Mouse (Mus musculus) intestine, embryonic 16.5 days (tissue): ENCODE data around the gene Scnn1a. TPM values are rescaled to one million over a fixed set of nuclear protein-coding genes. Genes with fewer than 3 reads are reported as not detected.

Experiments used
- ATAC-seq: fragments of 200-750 bp; cut with Nextera tagmentation; 2 replicates; pipeline ENCODE4 v1.8.0; 2017; ENCODE audit warnings: moderate TSS enrichment, moderate library complexity
- H3K27ac ChIP-seq: fragments of 300-500 bp; sonication (generic); 2 replicates; pipeline ENCODE4 v1.5.1; 2014; ENCODE audit warnings: mild to moderate bottlenecking, low read length
- H3K27me3 ChIP-seq: fragments of 300-500 bp; sonication (generic); replicated peaks from 2 replicates; pipeline ENCODE4 v1.6.1; 2014; ENCODE audit warnings: low read length, control low read depth, mixed read lengths; ENCODE audit not compliant: control insufficient read depth, insufficient read depth
- H3K36me3 ChIP-seq: fragments of 300-500 bp; sonication (generic); 2 replicates; pipeline ENCODE4 v1.6.1; 2014; ENCODE audit warnings: low read length, control low read depth; ENCODE audit not compliant: control insufficient read depth, insufficient read depth
- H3K4me1 ChIP-seq: fragments of 300-500 bp; sonication (generic); 2 replicates; pipeline ENCODE4 v1.6.1; 2014; ENCODE audit warnings: low read length, control low read depth, mixed read lengths; ENCODE audit not compliant: control insufficient read depth, insufficient read depth
- H3K4me2 ChIP-seq: fragments of 300-500 bp; sonication (generic); 2 replicates; pipeline ENCODE4 v1.6.1; 2014; ENCODE audit warnings: low read depth, low read length, control low read depth
- H3K4me3 ChIP-seq: fragments of 300-500 bp; sonication (generic); 2 replicates; pipeline ENCODE4 v1.5.1; 2014; ENCODE audit warnings: mild to moderate bottlenecking, low read length
- H3K9ac ChIP-seq: fragments of 300-500 bp; sonication (generic); 2 replicates; pipeline ENCODE4 v1.6.1; 2014; ENCODE audit warnings: low read depth, low read length
- H3K9me3 ChIP-seq: fragments of 300-500 bp; sonication (generic); 2 replicates; pipeline ENCODE4 v1.6.1; 2016; ENCODE audit warnings: low read length, control low read depth; ENCODE audit not compliant: control insufficient read depth
- WGBS: fragments of 180-500 bp; shearing (Covaris S2); extraction: QIAGEN DNeasy Blood & Tissue Kit; methylation state at CpG from one replicate; pipeline ENCODE4 v1.1.7; 2014; 5-methylcytosine and 5-hydroxymethylcytosine counted together
- polyA plus RNA-seq: library from polyadenylated mRNA; unstranded; fragments of >200 nt; fragmentation: Nextera tagmentation; extraction: Ambion mirVana; gene quantifications from 2 replicates; pipeline ENCODE4 v1.2.1, GENCODE M21; 2015

Scnn1a gene
- polyA plus RNA-seq, 1 experiment from 2014 or later: 5.0 TPM

- Histone ChIP-seq H3K27me3 (peaks cover 12% of the 10 kb centered on the region; the same call in 1 of the 2 replicates), H3K4me3 (peak overlapping the region; percentile 18), H3K36me3 (no peaks in the 10 kb centered on the region), H3K9me3 (no peaks in the 10 kb centered on the region), H3K4me2 (peak overlapping the region; percentile 73), H3K27ac (peak overlapping the region; percentile 54), H3K9ac (no peak overlapping the region), H3K4me1 (peaks cover 39% of the 10 kb centered on the region)
- no peak for ATAC-seq
- WGBS: 31% methylated on average over 6 of the region's 6 CpGs
Observed at GRCm38 (mm10) chr6:125378621-125379020, 58.2 kb downstream of the Scnn1a start.

GRCm38 (mm10) chr6:125379781-125380180, 59.3 kb downstream of the Scnn1a start:
- Histone ChIP-seq H3K9me3 (no peaks in the 10 kb centered on the region), H3K27me3 (peaks cover 12% of the 10 kb centered on the region; the same call in 1 of the 2 replicates), H3K9ac (peak overlapping the region; percentile 65), H3K27ac (peak overlapping the region; percentile 70), H3K4me1 (peaks cover 39% of the 10 kb centered on the region), H3K36me3 (no peaks in the 10 kb centered on the region), H3K4me2 (peak overlapping the region; percentile 73), H3K4me3 (peak overlapping the region; percentile 52)
- peak; percentile 37 for ATAC-seq
- WGBS: 8% methylated on average over 9 of the region's 9 CpGs

GRCm38 (mm10) chr6:125380372-125381360, 60.2 kb downstream of the Scnn1a start, which contains the start of gene Plekhg6:
Gene Plekhg6 (minus strand): TSS chr6:125380793.
- H3K9me3 ChIP-seq: no peaks in the 10 kb centered on the region
- WGBS: 10% methylated on average over 39 of the region's 40 CpGs
- peak within 1 kb of the TSS; percentile 70 for H3K27ac ChIP-seq
- peaks cover 12% of the 10 kb centered on the region; the same call in 1 of the 2 replicates for H3K27me3 ChIP-seq
- peaks cover 39% of the 10 kb centered on the region for H3K4me1 ChIP-seq
- peak within 1 kb of the TSS; percentile 65 for H3K9ac ChIP-seq
- H3K36me3 ChIP-seq: no peaks in the 10 kb centered on the region
- peak; percentile 79 for ATAC-seq
- peak within 1 kb of the TSS; percentile 73 for H3K4me2 ChIP-seq
- H3K4me3 ChIP-seq: peak within 1 kb of the TSS; percentile 52

GRCm38 (mm10) chr6:125382024-125382423, 61.6 kb downstream of the Scnn1a start:
- no peak overlapping the region for H3K4me2 ChIP-seq
- no peak overlapping the region for H3K27ac ChIP-seq
- peaks cover 12% of the 10 kb centered on the region; the same call in 1 of the 2 replicates for H3K27me3 ChIP-seq
- no peak for ATAC-seq
- 61% methylated on average over 2 of the region's 2 CpGs for WGBS
- H3K4me1 ChIP-seq: peaks cover 46% of the 10 kb centered on the region
- H3K9ac ChIP-seq: no peak overlapping the region
- no peaks in the 10 kb centered on the region for H3K9me3 ChIP-seq
- no peaks in the 10 kb centered on the region for H3K36me3 ChIP-seq
- H3K4me3 ChIP-seq: no peak overlapping the region

GRCm38 (mm10) chr6:125385066-125385974, 64.9 kb downstream of the Scnn1a start:
- ATAC-seq: no peak
- H3K27ac ChIP-seq: no peak overlapping the region
- WGBS: 70% methylated on average over 11 of the region's 11 CpGs

GRCm38 (mm10) chr6:125386080-125386479, 65.6 kb downstream of the Scnn1a start:
- H3K27me3 ChIP-seq: no peaks in the 10 kb centered on the region; the same call in 1 of the 2 replicates
- H3K36me3 ChIP-seq: no peaks in the 10 kb centered on the region
- H3K27ac ChIP-seq: 0 out of 2 replicates have a peak overlapping the region, but pooled peaks have one; percentile 15
- 47% methylated on average over 6 of the region's 6 CpGs for WGBS
- no peak overlapping the region for H3K9ac ChIP-seq
- no peak overlapping the region for H3K4me2 ChIP-seq
- peaks cover 11% of the 10 kb centered on the region; the same call in 1 of the 2 replicates for H3K4me1 ChIP-seq
- peak; percentile 40; the same call in 1 of the 2 replicates for ATAC-seq
- no peaks in the 10 kb centered on the region for H3K9me3 ChIP-seq
- H3K4me3 ChIP-seq: no peak overlapping the region

More at GRCm38 (mm10) chr6:125385066-125385974, 64.9 kb downstream of the Scnn1a start:
- H3K9ac ChIP-seq: no peak overlapping the region
- H3K36me3 ChIP-seq: no peaks in the 10 kb centered on the region
- peaks cover 18% of the 10 kb centered on the region for H3K4me1 ChIP-seq
- no peak overlapping the region for H3K4me2 ChIP-seq
- no peak overlapping the region for H3K4me3 ChIP-seq
- no peaks in the 10 kb centered on the region for H3K9me3 ChIP-seq
- peaks cover 7% of the 10 kb centered on the region; the same call in 1 of the 2 replicates for H3K27me3 ChIP-seq

GRCm38 (mm10) chr6:125389853-125390252, 69.4 kb downstream of the Scnn1a start:
- Histone ChIP-seq H3K9me3 (no peaks in the 10 kb centered on the region), H3K4me3 (no peak overlapping the region), H3K27ac (no peak overlapping the region), H3K9ac (no peak overlapping the region), H3K4me1 (0 out of 2 replicates have a peak, but pooled peaks cover 7% of the 10 kb centered on the region), H3K36me3 (no peaks in the 10 kb centered on the region), H3K4me2 (no peak overlapping the region), H3K27me3 (no peaks in the 10 kb centered on the region)
- no peak for ATAC-seq
- WGBS: 88% methylated on average over 5 of the region's 5 CpGs
